Mouse (Mus musculus) kidney, adult 2 months (tissue): Measurements from ENCODE around the gene Myo1b. TPM values are rescaled to one million over a fixed set of nuclear protein-coding genes. Genes with fewer than 3 reads are reported as not detected.
A peak's percentile ranks its signal among the peaks of the same experiment; 100 is the strongest.

Experiments used
- DNase-seq: peaks from one replicate; pipeline ENCODE4 v3.0.0; 2021
- H3K27ac ChIP-seq: fragments of 200-500 bp; 2 replicates; pipeline ENCODE4 v1.5.1; 2012; ENCODE audit warnings: low read depth, low read length, control low read depth, inconsistent platforms; ENCODE audit not compliant: insufficient read depth
- H3K27me3 ChIP-seq: fragments of 200-500 bp; replicated peaks from 2 replicates; pipeline ENCODE4 v1.6.1; 2012; ENCODE audit warnings: mild to moderate bottlenecking, moderate library complexity, low read length, inconsistent platforms; ENCODE audit not compliant: control insufficient read depth, insufficient read depth
- H3K36me3 ChIP-seq: fragments of 200-500 bp; 2 replicates; pipeline ENCODE4 v1.6.1; 2012; ENCODE audit warnings: mild to moderate bottlenecking, moderate library complexity, low read length, inconsistent platforms; ENCODE audit not compliant: control insufficient read depth, insufficient read depth
- H3K4me1 ChIP-seq: fragments of 200-500 bp; 2 replicates; pipeline ENCODE4 v1.6.1; 2011; ENCODE audit warnings: low read length; ENCODE audit not compliant: control insufficient read depth, insufficient read depth
- H3K4me3 ChIP-seq: fragments of 200-500 bp; 2 replicates; pipeline ENCODE4 v1.5.1; 2011; ENCODE audit warnings: mild to moderate bottlenecking, low read depth, low read length, control low read depth; ENCODE audit not compliant: insufficient read depth
- CTCF ChIP-seq: fragments of 200-500 bp; conservative IDR thresholded peaks from 2 replicates; pipeline ENCODE4 v1.5.1; 2011; ENCODE audit warnings: low read depth, mild to moderate bottlenecking, control low read depth, low read length, moderate library complexity, mixed read lengths; ENCODE audit not compliant: insufficient read depth, insufficient read length
- POLR2A ChIP-seq: fragments of 200-500 bp; IDR thresholded peaks from one replicate; pipeline ENCODE4 v1.6.1; 2011; ENCODE audit warnings: low read depth, low read length, control low read depth
- WGBS: fragments of 180-500 bp; shearing (Covaris S2); methylation state at CpG from one replicate; pipeline ENCODE4 v1.1.7; 2018; 5-methylcytosine and 5-hydroxymethylcytosine counted together
- polyA plus RNA-seq: library from polyadenylated mRNA; depleted of rRNA; stranded (reverse); fragments of >200 nt; gene quantifications from 2 replicates; pipeline ENCODE4 v1.2.3, GENCODE M21; 2012

Gene Myo1b
- polyA plus RNA-seq, 1 experiment, result 5.8 TPM

DNA sequence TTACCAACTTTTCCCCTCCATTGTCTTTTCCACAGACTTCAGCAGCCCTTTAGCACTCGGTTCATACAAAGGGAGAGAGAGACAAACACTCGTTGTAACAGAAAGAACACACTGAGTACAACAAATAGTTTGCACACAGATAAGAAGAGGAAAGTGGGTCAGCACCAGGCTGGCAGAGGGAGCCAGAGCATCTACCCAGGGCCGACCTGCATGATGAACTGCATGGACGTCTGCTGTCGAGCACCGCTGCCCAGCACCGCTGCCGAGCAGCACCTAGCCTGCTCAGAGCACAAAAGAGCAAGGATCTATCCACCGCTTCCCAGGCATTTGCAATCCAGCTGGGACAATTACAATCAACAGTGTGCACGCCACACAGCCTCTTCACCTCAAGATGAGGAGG lies 19.9 kb downstream of the Myo1b start:
- Histone ChIP-seq H3K27ac (no peak overlapping the region), H3K27me3 (no peaks in the 10 kb centered on the region), H3K4me1 (peaks cover 7% of the 10 kb centered on the region; the same call in 1 of the 2 replicates), H3K4me3 (no peak overlapping the region), H3K36me3 (no peaks in the 10 kb centered on the region)
- WGBS, result 52% methylated on average over 10 of the region's 10 CpGs
- TF ChIP-seq POLR2A (no peak), CTCF (no peak)
- no peak for DNase-seq

DNA sequence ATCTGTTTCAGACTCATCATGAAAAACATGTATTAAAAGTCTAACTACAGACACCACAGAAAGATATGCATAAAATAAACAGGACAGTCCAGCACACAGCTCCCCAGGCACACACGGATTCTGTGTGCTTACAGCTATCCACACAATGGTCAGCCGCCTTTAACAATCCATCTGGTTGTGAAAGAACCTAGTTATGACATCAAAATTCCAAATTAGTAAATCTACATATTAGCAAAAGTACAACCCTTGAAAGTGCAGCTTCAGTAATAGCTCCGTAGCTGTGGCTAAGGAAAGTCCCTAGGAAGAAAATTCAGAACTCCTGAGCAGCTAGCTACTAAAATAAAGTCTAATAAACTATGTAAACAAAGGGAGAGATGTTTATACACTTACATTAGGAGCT lies 21.1 kb downstream of the Myo1b start:
- DNase-seq, result no peak
- no peak for TF ChIP-seq POLR2A
- no peak for TF ChIP-seq CTCF
- WGBS, result 79% methylated on average over 3 of the region's 3 CpGs
- no peak overlapping the region for H3K27ac ChIP-seq
- H3K27me3 ChIP-seq, result no peaks in the 10 kb centered on the region
- peaks cover 7% of the 10 kb centered on the region; the same call in 1 of the 2 replicates for H3K4me1 ChIP-seq
- H3K36me3 ChIP-seq, result no peaks in the 10 kb centered on the region
- H3K4me3 ChIP-seq, result no peak overlapping the region

DNA sequence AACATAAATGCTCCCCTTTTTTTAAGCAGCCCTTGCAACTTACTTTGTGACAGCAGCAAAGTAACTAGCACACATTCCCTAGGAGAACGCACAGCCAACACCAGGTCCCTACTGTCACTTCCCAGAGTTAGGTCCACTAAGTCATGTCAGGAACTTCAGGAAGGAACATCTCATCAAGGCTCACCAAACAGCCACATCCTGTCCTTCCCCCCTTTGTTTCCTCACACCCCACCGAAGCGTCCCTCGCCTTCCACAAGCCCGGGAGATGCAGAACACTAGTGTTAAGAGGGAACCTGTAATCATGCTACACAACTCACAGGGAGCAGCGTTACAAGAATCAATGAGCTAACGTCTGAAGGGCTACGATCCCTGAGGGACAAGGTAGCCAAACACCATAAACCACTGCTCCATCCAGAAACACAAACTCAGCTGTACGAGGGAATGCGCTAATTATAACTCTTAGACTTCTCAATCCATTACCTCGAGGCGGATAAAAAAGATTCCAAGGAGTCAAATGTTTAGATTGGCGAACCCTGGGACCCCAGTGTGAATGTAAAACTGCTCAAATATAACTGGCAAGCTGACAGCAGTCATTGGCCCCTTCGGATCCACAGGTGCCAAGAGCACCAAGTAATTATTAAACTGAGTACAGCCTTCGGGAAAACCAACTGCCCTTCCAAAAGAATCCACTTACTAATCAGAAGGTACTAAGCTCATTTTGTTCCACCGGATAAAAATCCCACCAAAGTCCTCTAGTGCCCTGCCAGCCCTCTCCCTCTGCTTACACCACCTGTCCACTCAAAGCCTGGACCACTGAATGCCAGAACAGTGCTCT lies 22.1 kb downstream of the Myo1b start:
- H3K27ac ChIP-seq, result no peak overlapping the region

DNA sequence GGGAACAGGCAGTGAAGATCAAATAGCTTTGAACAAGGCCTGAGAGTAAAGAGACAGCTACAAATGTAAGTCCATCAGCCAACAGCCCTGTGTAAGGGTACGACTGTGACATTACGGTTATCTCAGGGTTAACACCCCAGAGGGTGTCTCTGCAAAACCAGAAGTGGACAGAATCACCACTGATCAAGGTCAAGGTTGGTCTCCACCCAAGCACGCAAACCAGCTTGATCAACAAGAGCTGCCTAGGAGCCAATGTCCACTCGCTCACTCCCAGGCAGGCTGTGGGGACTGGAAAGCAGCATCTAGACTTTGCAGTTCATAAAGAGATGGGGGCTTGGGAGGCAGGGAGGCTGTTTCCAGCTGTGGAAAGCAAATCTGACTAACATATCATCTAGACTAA lies 23.9 kb downstream of the Myo1b start:
- TF ChIP-seq CTCF (no peak), POLR2A (no peak)
- Histone ChIP-seq H3K27ac (no peak overlapping the region), H3K4me1 (peaks cover 7% of the 10 kb centered on the region; the same call in 1 of the 2 replicates), H3K4me3 (no peak overlapping the region), H3K27me3 (no peaks in the 10 kb centered on the region), H3K36me3 (no peaks in the 10 kb centered on the region)
- no peak for DNase-seq
- 80% methylated on average over 4 of the region's 4 CpGs for WGBS

More for the DNA sequence above, 22.1 kb downstream of the Myo1b start:
- DNase-seq, result peak; percentile 71
- no peaks in the 10 kb centered on the region for H3K27me3 ChIP-seq
- WGBS, result 26% methylated on average over 16 of the region's 16 CpGs
- no peaks in the 10 kb centered on the region for H3K36me3 ChIP-seq
- H3K4me3 ChIP-seq, result no peak overlapping the region
- peaks cover 7% of the 10 kb centered on the region; the same call in 1 of the 2 replicates for H3K4me1 ChIP-seq
- TF ChIP-seq CTCF (no peak), POLR2A (no peak)

DNA sequence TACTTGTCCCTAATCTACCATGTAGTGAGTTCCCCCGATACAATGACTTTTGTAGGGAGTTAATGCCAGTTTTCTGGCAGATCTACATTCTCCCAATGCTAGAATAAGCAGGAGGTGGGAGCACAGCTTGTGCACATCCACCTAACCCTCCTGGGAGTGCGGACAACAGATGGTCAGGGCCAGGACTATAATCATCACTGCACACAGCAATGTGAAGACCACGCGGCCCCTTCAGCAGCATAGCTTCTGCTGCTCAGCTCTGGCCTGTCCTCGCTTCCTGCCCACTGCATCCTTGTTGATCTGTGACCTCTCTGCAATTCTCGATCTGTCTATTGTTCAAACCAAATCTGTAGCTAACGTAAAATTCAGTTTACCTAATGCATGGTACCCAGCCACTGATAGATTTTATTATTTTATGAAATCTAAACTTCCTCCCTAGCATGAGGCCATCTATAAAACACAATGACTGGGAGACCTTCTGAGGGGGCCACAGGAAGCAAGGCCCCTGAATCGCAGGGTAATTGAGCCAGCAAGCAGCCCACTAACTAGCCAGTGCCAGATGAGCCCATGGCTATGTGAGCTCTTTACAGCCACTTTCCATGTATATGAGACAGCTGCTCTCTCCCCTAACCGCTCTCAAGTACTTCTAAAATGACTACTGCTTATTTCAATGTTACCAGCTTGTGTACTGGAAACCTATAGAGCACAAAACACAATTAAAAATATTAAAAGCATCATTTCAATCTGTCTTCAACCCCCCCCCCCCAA lies 27.6 kb downstream of the Myo1b start:
- H3K27ac ChIP-seq, result no peak overlapping the region
- H3K4me3 ChIP-seq, result no peak overlapping the region
- 82% methylated on average over 9 of the region's 9 CpGs for WGBS
- H3K27me3 ChIP-seq, result no peaks in the 10 kb centered on the region
- TF ChIP-seq POLR2A, result no peak
- TF ChIP-seq CTCF, result no peak
- no peaks in the 10 kb centered on the region for H3K36me3 ChIP-seq
- H3K4me1 ChIP-seq, result no peaks in the 10 kb centered on the region; the same call in 1 of the 2 replicates
- no peak for DNase-seq

DNA sequence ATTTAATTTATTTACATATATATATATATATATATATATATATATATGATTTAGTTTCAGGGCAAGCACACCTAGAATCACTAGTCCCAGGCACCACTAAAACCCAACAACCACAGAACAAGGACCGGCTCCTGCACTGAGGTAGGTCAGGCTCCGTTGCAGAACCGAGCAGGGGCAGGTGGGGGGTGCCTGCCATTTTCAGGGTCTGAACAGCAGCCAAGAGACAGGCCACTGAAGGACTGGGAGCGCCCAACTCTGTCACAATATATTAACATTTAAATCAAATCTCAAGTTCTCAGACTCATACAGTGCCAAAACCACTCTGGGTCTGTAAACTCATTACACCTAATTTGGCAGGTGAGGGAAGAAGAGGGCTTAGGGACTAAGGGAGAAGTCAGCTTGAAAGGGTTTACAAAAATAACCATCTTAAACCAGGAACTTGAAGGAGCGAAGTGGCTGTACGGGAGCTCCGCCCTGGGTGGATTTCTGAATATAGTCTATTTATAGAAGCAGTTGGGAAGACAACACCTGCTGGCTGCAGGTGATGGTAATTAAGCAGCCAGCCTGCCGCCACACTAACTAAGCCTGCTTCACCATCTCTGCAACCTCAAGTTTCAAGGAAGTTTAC lies 30.4 kb downstream of the Myo1b start:
- Histone ChIP-seq H3K27ac (no peak overlapping the region), H3K27me3 (no peaks in the 10 kb centered on the region), H3K4me1 (no peaks in the 10 kb centered on the region), H3K36me3 (no peaks in the 10 kb centered on the region), H3K4me3 (no peak overlapping the region)
- 66% methylated on average over 8 of the region's 8 CpGs for WGBS
- no peak for DNase-seq
- TF ChIP-seq CTCF (no peak), POLR2A (no peak)
